Mouse (Mus musculus) spleen, adult 2 months (tissue): ENCODE data around the gene Shc2.

Experiments used
- CTCF ChIP-seq: fragments of 200-500 bp; IDR thresholded peaks from 2 replicates; pipeline ENCODE4 v1.5.1; 2011; ENCODE audit warnings: mild to moderate bottlenecking, inconsistent platforms; ENCODE audit not compliant: insufficient read depth, insufficient read length, insufficient replicate concordance; ENCODE audit errors: extremely low read depth
- POLR2A ChIP-seq: fragments of 200-500 bp; IDR thresholded peaks from 2 replicates; pipeline ENCODE4 v1.6.1; 2011; ENCODE audit warnings: low read depth, low read length, inconsistent platforms

DNA sequence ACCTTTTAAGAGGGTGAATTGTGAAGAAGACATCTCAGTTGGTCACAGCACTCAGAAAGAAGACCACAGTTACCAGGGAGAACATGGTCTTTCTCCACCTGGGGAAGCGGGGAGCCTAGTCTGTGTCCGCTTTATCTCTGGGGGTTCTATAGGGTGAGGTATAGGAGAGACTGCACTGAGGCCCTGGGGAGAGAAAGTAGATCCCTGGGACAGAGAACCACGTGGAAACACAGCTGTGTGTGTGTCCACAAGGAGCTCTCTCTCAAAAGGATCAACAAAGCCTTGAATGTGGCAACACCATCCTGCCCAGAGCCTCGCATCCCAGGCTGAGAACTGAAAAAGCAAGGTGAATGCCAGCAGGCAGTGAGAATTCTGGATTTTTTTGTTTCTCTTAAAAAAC lies 60.3 kb downstream of the Shc2 start:
- TF ChIP-seq CTCF (no peak), POLR2A (no peak)
